Mouse (Mus musculus) cerebellum, postnatal 36 days (tissue): ENCODE data around the gene Zfp286.
"Not testable (repeated sequence)": the region's sequence is repeated elsewhere in the genome, so short reads cannot be mapped to it uniquely, and the experiment has no call there.

Experiments
- DNase-seq, 2 experiments: peaks; one replicate each; pipeline ENCODE4 v3.0.0; 2021 to 2022; ENCODE audit warnings: mixed read lengths in 2 of 2

Gene Zfp286

GRCm38 (mm10) chr11:62776510-62776909 lies 12.8 kb downstream of the Zfp286 start:
- DNase-seq = no peak

- no peak for DNase-seq
These were observed 28.4 kb downstream of the Zfp286 start for GRCm38 (mm10) chr11:62760755-62761457.

- DNase-seq = no peak
These were observed 30.8 kb downstream of the Zfp286 start for GRCm38 (mm10) chr11:62758491-62758890.

DNA sequence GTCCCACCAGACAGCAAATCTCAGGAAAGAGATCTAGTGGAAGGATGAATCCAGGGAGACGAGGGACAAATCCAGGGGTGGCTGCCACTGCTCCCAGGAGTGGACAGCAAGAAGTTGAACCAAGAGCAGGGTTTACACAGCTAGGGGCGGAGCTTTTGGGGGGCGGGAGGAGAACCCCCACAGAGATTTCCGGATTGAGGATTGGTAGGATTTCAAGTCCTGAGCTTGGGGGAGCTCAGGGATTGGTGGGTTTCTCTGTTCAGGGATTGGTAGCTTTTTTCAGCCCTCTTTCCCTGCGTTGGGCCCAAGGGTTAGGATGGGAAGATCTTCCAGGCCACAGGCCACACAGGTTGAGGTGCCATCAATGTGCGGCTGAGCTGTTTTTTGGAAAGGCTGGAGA lies 31.4 kb downstream of the Zfp286 start:
- no peak for DNase-seq

DNA sequence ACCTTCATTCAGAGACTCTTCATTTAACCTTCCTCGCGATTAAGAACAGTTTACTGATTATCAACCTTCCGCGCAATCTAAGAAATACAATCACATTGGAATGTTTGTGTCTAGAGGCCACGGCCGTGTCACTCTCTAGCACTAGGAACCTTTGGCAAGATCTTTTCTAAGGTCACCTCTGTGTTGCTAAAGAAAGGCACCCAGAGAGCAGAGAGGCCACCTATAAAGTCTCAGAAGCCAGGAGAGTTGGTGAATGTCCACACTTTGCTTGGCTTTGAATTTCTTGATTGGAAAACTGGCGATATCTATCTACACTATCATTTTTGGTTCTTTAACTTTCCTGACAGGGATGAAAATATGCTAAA lies 32.1 kb downstream of the Zfp286 start:
- DNase-seq = no peak

GRCm38 (mm10) chr11:62756456-62757142 lies 32.7 kb downstream of the Zfp286 start:
- peak; percentile 99 for DNase-seq

GRCm38 (mm10) chr11:62752780-62753179 lies 36.5 kb downstream of the Zfp286 start, which contains the start of gene Gm10428:
Gene Gm10428 (plus strand): TSS chr11:62753100.
- no peak for DNase-seq

GRCm38 (mm10) chr11:62752191-62752590 lies 37.1 kb downstream of the Zfp286 start:
- DNase-seq = no peak

GRCm38 (mm10) chr11:62749445-62749844 lies 39.8 kb downstream of the Zfp286 start:
- not testable (repeated sequence) for DNase-seq

GRCm38 (mm10) chr11:62748062-62748461 lies 41.2 kb downstream of the Zfp286 start:
- no peak for DNase-seq

DNA sequence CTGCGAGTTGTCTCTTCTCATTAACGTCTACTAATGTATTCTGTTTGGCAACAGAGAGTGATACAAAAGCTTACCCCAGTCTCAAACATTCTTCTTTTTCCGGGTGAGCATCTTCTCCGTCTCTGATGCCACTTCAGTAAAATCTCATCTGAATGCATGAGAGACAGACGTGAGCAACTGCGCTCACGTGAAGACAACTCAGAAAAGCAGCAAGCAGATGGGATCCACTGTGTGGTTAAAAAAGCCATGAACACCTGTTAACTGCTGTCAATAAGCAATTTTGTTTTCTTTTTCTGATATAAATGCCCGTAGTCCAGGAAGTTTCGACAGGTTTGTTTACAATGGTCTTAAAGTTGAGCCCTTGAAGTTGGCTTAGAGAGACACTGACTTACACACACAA lies 42.0 kb downstream of the Zfp286 start:
- DNase-seq = no peak

DNA sequence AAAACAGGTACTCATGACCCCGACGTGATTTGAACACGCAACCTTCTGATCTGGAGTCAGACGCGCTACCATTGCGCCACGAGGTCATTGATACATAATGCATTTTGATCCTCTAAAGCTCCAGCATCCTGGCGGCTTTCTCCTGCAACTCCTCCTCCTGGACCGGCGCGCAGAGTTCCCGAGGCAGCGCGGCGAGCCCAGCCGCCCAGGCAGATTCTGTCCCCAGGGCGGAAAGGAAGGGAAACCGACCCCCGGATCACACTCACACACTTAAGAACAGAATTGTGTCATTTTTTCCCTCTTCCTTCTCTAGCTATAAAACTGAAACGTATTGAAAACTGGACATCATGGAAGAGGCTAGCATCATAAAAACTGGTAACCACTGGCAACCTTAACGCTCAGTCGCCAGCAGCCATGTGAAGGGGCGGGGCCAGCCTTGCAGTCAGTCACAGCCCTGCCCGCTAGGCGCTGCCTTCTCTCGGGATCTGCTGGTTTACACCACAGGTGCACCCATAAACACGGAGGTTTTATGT lies 43.2 kb downstream of the Zfp286 start:
- peak; percentile 83 to 90 for DNase-seq

DNA sequence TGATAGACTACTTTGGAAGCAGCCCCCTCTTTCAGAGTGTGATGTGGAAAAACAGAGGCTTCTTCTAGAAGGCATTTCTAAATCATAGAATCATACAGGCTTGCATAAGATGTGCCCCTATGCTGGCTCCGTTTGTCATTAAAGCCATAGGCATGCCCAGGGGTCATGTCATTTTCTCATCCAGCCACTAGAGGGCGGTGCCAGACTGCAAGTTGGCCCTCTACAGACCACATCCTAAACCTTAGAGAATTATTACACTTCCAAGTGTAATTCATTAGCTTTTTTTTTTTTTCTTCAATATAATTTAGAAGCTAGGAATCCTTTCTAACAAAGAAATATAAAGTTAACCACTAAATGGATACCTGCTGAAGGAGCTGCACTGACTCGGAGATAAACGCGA lies 45.2 kb downstream of the Zfp286 start:
- peak; percentile 77 to 78 for DNase-seq

GRCm38 (mm10) chr11:62742261-62742957 lies 46.9 kb downstream of the Zfp286 start:
- DNase-seq = no peak

- DNase-seq = no peak
These were observed 48.1 kb downstream of the Zfp286 start for GRCm38 (mm10) chr11:62741186-62741585.

GRCm38 (mm10) chr11:62732665-62733064 lies 56.6 kb downstream of the Zfp286 start:
- DNase-seq = no peak

GRCm38 (mm10) chr11:62732022-62732387 lies 57.3 kb downstream of the Zfp286 start:
- DNase-seq = no peak

- peak; percentile 92 to 94 for DNase-seq
These were observed 57.8 kb downstream of the Zfp286 start, which contains the start of gene Zfp287 for GRCm38 (mm10) chr11:62731311-62732021. Gene Zfp287 (minus strand): TSS chr11:62731905.

GRCm38 (mm10) chr11:62728276-62728675 lies 61.0 kb downstream of the Zfp286 start:
- no peak for DNase-seq

- DNase-seq = no peak
These were observed 78.6 kb downstream of the Zfp286 start for GRCm38 (mm10) chr11:62710657-62711056.

DNA sequence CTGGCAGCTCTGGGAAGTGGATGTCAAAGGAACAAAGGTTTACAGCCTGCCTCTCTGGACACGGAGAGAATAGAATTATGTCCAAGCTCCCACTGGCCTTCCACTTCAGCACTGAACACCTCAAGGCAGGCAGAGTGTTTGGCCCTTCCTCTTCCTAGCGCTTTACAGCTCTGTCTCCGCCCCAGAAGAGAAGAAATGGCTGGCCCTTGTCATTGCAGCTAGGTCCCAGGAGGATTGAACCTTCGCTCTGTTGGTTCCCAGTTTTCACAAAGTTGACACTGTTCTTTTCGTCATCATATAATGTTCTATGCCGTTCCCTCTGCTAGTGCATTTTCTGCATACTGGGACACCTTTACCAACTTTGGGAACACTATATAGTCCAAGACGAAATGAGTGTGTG lies 81.0 kb downstream of the Zfp286 start:
- no peak for DNase-seq

- DNase-seq = no peak
These were observed 83.1 kb downstream of the Zfp286 start for GRCm38 (mm10) chr11:62706141-62706540.
